Mouse (Mus musculus): ENCODE measurements around the gene Rasgrp2.

DNA sequence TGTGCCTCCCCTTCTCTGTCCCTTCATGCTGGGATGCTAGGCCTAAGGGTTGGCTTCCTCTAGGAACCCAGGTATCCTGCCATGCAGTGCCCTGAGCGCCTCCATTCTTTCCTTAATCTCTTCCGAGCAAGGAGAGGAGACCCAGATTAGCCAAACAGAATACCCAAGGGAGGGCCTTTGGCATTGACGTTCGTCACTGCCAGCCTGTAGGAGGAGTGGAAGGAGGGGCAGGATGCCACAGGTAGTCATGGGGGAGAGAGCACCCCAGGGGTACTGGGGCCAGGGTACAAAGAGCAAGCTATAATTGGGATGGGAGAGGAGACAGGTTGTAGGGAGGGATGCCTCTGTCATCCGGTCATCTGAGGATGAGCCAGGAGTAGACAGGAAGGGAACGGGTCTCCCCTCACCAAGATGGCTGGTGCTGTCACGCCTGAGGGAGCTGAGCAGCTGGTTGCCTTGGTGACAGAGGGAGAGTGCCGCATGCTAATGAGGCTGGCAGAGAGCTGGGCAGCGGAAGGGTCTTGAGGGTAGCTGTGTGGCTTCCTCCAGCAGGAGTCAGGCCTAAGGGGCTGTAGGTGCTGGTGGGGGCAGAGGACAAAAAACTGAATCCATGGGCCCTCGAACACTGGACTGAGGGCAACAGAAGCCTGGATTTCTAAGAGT, 46.8 kb downstream of the Rasgrp2 start:
- TF ChIP-seq CTCF (IDR thresholded peaks at IDR 0.05; ENCODE audit: borderline replicate concordance, extremely low read depth, insufficient read depth, insufficient read length) (no peak), POLR2A (IDR thresholded peaks at IDR 0.05; ENCODE audit: borderline replicate concordance, extremely low read depth, insufficient read depth, insufficient read length, poor library complexity, severe bottlenecking) (no peak)

All from brain, embryonic 14.5 days (tissue).